Mouse (Mus musculus) ovary, postnatal 14 days (tissue): ENCODE data around the gene Tspan8.
"Not testable (repeated sequence)": the region's sequence is repeated elsewhere in the genome, so short reads cannot be mapped to it uniquely, and the experiment has no call there.

Experiments used
- DNase-seq: peaks from one replicate; pipeline ENCODE4 v3.0.0; 2022; ENCODE audit warnings: low spot score

The Tspan8 gene

GRCm38 (mm10) chr10:115816511-115816910 lies at the start of gene Tspan8:
Tspan8 (plus strand) TSS chr10:115816832.
- no peak for DNase-seq

- no peak for DNase-seq
Measured at GRCm38 (mm10) chr10:115770032-115770431, 46.6 kb upstream of the Tspan8 start.

GRCm38 (mm10) chr10:115774451-115774850 lies 42.2 kb upstream of the Tspan8 start:
- DNase-seq: no peak

GRCm38 (mm10) chr10:115775945-115776905 lies 40.4 kb upstream of the Tspan8 start:
- DNase-seq: no peak

GRCm38 (mm10) chr10:115777366-115777765 lies 39.3 kb upstream of the Tspan8 start:
- no peak for DNase-seq

GRCm38 (mm10) chr10:115778624-115779023 lies 38.0 kb upstream of the Tspan8 start:
- DNase-seq: peak; percentile 11

GRCm38 (mm10) chr10:115780239-115781016 lies 36.2 kb upstream of the Tspan8 start:
- no peak for DNase-seq

- no peak for DNase-seq
Measured at GRCm38 (mm10) chr10:115783232-115783631, 33.4 kb upstream of the Tspan8 start.

- DNase-seq: no peak
Measured at GRCm38 (mm10) chr10:115790788-115791187, 25.8 kb upstream of the Tspan8 start.

GRCm38 (mm10) chr10:115796072-115796788 lies 20.4 kb upstream of the Tspan8 start:
- DNase-seq: no peak

GRCm38 (mm10) chr10:115801464-115801863 lies 15.2 kb upstream of the Tspan8 start:
- no peak for DNase-seq

- DNase-seq: not testable (repeated sequence)
Measured at GRCm38 (mm10) chr10:115803013-115803412, 13.6 kb upstream of the Tspan8 start.

- no peak for DNase-seq
Measured at GRCm38 (mm10) chr10:115803765-115804164, 12.9 kb upstream of the Tspan8 start.

- no peak for DNase-seq
Measured at GRCm38 (mm10) chr10:115805987-115806386, 10.6 kb upstream of the Tspan8 start.

- no peak for DNase-seq
Measured at GRCm38 (mm10) chr10:115809169-115809568, 7.5 kb upstream of the Tspan8 start.

- DNase-seq: no peak
Measured at GRCm38 (mm10) chr10:115811519-115811918, 5.1 kb upstream of the Tspan8 start.

GRCm38 (mm10) chr10:115814878-115815277 lies 1.8 kb upstream of the Tspan8 start:
- no peak for DNase-seq

- DNase-seq: no peak
Measured at GRCm38 (mm10) chr10:115817056-115817724, 558 bp downstream of the Tspan8 start.

- DNase-seq: no peak
Measured at GRCm38 (mm10) chr10:115825289-115825688, 8.7 kb downstream of the Tspan8 start.

GRCm38 (mm10) chr10:115828872-115829271 lies 12.2 kb downstream of the Tspan8 start:
- DNase-seq: no peak

GRCm38 (mm10) chr10:115829696-115830095 lies 13.1 kb downstream of the Tspan8 start:
- DNase-seq: no peak

GRCm38 (mm10) chr10:115830726-115831125 lies 14.1 kb downstream of the Tspan8 start:
- no peak for DNase-seq
